Mouse (Mus musculus) monocyte, adult 5-6 weeks (primary cell): ENCODE results near the gene Hs3st4. TPM values are rescaled to one million over a fixed set of nuclear protein-coding genes. Genes with fewer than 3 reads are reported as not detected.

Experiments used
- ATAC-seq: fragments of 153-309, 156-312 bp; replicated peaks from 2 replicates; pipeline ENCODE4 v1.8.0; 2017; ENCODE audit warnings: mild to moderate bottlenecking; ENCODE audit not compliant: low TSS enrichment, insufficient number of reproducible peaks, severe bottlenecking, poor library complexity, low FRiP score
- total RNA-seq: library from RNA; stranded (forward); fragments of 200-1000, 200-491, 200-594 nt; gene quantifications from 3 replicates; pipeline ENCODE4 v1.2.3, GENCODE M21; 2017

Hs3st4 gene
- total RNA-seq: not detected in 3 replicates

DNA sequence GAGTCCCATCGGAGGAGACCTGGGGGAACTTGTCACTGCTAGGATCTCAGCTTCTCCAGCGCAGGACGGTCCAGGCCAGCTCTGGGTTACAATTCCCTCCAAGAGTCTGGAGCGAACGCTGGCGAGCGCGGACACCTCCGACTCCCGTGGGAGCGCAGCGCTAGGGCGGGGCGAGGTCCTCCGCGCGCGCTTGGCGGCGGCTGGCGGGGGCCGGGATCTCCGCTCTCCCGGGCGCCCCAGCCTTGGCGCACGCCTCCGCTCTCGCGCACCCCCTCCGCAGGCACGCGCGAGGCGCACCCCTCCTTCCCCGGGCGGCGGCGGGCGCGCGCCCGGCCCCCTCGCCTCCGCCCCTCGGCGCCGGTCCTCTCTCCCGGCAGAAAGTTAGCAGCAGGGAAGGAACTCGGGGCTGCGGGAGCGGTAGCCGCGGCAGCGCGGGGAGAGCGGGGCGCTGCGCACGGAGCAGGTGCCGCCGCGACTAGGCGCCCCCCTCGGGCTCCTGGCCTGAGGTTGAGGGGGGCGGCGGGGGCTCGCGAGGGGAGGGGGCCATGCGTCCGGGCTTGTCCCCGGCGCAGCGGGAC, at the start of gene Hs3st4:
TSS of gene Hs3st4 (plus strand) at position 409 of the 578 bp plus-strand sequence.
- no peak for ATAC-seq

- ATAC-seq: no peak
Measured at GRCm38 (mm10) chr7:123946836-123947235, 35.8 kb upstream of the Hs3st4 start.

DNA sequence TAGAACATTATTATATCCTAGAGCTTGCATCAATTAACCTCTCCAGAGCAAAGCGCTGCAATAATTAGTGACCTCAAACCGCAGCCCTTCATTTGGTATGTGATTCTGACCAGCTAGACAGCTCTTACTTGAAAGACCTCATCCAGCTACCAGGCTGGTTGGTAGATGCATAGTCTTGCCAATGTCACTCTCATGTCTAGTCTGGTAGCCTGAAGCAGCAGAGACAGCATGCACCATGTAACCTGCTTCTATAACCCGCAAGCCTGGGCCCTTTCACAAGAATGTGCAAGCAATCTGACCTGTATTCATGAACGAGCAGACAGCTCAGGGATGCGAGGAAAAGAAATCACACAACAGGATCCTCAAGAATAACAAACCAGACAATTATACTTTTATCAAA, 19.6 kb upstream of the Hs3st4 start:
- no peak for ATAC-seq

GRCm38 (mm10) chr7:123964559-123965142, 18.0 kb upstream of the Hs3st4 start:
- no peak for ATAC-seq

DNA sequence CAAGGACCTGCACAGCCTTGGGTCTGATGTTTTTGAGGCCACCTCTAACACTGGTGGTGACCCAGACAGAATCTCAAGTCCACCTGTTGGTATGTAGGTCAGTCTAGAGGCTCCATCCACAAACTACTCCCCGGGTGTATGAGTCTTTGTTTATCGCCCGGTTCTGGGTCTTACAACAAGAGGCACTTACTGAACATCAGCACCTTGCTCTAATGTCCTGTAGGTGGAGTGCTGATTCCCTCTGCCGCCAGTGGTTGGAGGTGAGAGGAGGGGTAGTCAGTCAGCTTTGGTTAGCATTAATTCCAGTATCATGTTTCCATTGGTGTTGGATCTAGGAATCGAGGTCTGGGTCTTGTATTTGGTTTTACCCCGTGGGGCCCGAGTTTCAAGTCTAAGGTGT, 17.2 kb upstream of the Hs3st4 start:
- ATAC-seq: no peak

DNA sequence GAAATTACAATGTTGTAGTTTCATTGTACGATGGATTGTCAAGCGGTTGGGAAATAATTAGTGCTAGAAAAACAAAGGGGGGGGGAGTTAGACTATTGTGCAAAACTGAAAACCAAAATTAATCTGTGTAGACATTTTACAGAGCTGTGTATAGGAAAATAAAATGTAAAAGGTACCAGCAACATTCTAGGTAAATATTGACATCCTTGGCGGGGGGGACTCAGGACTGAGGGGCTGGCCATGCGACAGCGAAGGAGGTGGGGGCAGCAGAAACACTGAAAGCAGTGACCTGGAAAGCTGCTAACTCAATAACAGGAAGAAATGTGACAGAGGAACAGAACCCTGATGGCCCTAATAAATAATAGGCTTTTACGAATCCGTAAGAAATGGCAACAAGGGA, 7.2 kb upstream of the Hs3st4 start:
- ATAC-seq: no peak

GRCm38 (mm10) chr7:123981435-123981834, 1.2 kb upstream of the Hs3st4 start:
- ATAC-seq: no peak

- ATAC-seq: no peak
Measured at GRCm38 (mm10) chr7:123982010-123982409, 659 bp upstream of the Hs3st4 start.

DNA sequence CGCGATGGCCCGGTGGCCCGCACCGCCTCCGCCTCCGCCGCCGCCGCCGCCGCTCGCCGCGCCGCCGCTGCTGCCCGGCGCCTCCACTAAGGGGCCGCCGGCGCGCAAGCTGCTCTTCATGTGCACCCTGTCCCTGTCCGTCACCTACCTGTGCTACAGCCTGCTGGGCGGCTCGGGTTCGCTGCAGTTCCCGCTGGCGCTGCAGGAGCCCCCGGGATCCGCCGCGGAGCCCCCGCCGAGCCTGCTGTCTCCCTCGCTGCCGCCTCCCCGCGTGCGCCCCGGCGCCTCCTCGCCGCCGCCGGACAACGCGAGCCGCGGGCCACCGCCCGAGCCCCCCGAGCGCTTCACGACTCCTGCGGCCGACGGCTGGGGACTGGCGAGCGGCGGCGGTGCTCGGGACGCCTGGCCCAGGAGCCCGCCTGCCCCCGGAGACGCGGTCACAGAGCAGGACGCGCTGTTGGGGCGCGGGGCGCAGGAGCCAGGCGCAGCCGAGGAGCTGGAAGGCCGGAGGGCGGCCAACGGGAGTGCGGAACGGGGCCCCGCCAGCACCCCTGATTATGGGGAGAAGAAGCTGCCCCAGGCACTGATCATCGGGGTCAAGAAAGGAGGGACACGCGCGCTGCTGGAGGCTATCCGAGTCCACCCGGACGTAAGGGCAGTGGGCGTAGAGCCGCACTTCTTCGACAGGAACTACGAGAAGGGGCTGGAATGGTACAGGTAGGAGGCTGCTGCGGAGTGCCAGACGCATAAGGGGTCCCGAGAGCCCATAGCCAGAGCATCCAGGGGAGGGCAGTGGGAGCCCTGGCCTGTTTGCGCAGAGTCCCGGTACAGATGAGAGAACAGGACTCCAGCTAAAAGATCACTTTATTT, 743 bp downstream of the Hs3st4 start:
- no peak for ATAC-seq

DNA sequence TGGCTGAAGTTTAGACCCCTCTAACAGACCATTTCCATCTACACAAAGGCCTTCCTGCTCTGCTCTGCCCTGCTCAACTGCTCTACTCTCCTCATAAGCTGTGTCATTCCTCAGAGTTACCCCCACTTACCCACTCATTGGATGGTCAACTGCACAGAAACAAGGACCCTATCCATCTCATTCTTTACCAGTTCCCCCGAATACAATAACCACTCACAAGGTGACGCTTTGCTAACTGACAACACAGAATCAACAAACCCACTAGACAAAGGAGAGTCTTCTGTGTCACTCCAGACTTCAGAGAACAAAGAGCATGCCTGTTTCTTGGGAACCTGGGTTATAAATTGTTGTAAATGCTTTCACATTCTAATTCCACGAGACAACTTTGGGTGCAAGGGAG, 9.5 kb downstream of the Hs3st4 start:
- ATAC-seq: no peak

DNA sequence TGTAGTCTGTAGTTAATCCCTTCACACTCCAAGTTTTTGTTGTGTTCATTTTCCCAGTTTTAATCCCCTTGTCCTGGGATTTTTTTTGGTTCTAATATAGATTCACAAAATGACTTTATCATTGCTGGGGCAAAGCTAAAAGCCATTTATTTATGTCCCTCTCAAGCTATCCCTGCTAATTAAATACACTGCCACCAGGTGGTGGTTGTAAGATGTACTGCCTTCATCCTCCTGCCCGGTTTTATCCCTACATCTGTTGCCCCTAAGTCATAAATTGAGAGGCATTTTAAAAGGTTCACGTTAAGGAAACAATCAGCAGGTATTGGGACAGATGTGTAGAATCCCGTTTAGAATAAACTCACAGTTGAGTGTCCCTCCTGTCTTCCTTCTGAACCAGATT, 14.6 kb downstream of the Hs3st4 start:
- no peak for ATAC-seq

DNA sequence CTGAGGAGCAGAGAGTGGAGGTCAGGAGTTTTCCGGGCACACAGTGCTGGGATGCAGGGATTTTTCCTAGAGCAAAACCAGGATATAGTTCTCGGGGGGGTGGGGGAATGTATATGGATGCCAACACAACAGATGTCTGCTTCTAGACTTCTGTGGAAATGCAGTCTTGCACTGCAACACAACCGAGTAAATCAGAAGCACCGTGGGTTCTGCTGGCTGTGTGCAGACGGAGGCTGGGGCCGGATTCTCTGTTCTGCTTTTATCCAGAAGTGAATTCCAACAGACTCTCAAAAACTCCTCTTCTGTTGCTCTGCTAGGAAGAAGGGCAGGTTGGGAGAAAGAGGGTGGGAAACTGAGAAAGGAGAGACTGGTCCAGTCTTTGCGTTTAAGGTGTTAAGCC, 15.9 kb downstream of the Hs3st4 start:
- no peak for ATAC-seq

GRCm38 (mm10) chr7:124026908-124027307, 44.2 kb downstream of the Hs3st4 start:
- ATAC-seq: no peak

DNA sequence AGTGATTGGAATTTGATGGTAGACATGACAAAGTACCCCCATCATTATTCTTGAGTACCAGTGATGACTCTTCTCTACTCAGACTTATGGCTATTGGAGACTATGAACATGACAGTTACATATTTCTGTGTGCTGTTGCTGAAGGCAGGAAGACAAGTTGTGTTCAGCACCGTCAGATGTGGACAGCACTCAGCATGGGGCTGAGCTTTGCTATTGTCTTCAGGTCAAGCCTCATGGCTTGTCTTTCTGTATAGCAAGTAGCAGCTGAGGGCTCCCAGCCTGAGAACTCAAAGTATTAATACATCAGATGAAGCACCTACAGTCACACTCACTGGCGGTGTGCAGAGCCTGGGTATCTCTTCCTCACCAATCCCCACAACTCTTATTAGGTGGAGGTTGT, 49.6 kb downstream of the Hs3st4 start:
- no peak for ATAC-seq

DNA sequence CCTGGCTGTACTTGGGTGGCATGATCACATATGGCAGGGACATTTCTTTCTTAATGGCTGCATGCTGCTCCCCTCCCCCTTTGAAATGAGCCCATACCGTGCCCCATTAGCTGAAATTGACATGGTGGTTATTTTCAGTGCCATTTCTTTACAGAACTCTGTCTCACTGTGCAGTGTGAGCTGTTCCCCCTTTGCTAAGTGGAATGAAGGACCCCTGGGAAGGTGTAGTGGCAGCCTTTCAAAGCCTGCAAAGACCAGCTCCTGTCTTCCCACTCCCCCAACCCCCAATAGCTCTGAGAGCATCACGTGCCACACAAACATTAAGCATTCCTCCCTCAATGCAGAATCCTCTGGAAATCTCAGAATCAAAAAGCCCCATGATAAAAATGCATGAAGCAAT, 50.7 kb downstream of the Hs3st4 start:
- ATAC-seq: no peak

DNA sequence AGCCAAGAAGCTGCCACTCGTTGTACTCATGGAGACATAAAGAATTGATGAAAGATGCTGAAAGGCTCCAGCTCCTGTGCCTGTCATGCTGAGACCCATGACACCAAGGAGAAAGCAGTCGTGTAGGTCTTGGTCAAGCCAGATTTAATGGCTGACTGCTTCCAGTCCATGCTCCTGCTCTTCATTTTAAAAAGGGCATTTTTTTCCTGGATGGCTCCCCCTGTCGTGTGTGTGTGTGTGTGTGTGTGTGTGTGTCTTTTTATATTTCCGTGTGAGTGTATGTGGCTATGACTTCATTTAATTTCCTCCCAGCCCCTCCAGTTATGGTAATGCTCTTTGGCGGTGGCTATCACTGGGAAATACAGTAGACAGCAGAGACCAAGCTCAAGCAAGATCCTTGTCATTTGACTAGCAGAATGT, 54.6 kb downstream of the Hs3st4 start:
- no peak for ATAC-seq

DNA sequence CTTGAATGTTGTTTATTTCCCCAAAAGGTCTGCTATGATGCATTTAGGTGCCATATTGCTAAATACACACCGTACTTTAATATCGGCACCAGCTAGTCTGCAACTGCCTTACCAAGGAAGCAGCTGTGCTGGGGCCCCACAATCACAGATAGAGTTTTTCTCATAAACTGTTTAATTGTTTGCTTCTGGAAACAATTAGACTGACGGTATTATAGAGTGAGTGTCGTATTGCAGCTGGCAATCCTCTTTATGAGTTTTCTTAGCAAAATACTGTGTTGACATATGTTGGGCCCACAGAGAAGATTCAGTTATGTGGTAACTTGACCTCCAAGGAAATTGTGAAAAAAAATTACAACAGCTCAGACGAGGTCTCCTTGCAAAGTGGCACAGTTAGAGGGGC, 56.5 kb downstream of the Hs3st4 start:
- no peak for ATAC-seq

DNA sequence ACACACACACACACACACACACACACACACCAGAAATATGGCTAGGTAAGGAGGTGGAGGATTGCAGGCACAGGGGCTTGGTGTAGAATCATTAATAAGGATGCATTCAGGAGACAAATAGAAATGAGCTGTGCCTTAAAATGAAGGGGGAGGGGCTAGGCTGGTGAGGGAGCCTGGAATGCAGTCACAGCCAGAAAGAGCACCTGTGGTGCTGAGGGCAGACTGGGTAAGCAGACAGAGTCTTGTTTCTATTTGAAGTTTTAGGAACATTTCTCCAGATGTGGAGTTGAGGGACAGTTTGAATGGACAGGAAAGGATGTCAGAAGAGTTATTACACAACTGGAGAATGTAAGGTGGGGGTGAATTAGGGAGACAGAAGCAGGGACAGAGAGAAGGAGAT, 64.7 kb downstream of the Hs3st4 start:
- ATAC-seq: no peak

DNA sequence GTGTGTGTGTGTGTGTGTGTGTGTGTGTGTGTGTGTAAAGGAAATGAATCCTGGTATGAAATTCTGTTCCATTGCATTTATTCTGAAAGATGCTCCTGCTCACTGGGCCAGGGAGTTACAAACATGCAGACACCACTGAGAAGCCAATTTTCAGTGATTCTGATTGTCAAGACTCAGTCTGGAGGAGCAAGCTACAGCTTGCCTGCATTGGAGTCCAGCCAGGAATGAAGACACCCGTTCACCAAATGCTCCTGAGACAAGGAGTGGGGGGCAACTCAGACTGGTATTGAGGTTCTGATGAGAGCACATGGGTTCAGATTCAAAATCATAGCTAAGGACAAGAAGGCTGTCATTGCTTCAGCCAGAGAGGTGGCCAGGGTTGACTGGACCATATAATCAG, 66.3 kb downstream of the Hs3st4 start:
- ATAC-seq: no peak

DNA sequence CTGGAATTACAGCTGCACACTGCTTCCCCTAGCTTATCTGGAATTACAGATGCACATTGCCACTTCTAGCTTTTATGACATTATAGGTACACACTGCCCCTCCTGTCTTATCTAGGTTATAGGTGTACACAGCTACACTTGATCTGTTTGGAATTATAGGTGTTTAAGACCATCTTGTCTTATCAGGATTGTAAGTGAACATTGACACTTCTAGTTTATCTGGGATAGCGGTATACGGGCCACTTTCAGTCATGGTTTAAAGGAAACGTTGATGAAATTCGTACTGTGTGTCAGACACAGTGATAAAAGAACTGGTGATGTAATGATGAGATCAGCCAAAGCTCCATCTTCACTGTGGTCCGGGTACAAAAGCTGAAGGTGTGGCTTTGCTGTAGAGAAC, 67.8 kb downstream of the Hs3st4 start:
- ATAC-seq: no peak
